Mouse (Mus musculus) ES-Bruce4 (cell line): Measurements from ENCODE around the gene Gm572. TPM values are rescaled to one million over a fixed set of nuclear protein-coding genes. Genes with fewer than 3 reads are reported as not detected.

Experiments used
- H3K27ac ChIP-seq: 2 replicates; pipeline ENCODE4 v1.5.1; 2012; ENCODE audit warnings: low read length, inconsistent platforms; ENCODE audit not compliant: insufficient read depth
- H3K27me3 ChIP-seq: 2 replicates; pipeline ENCODE4 v1.6.1; 2012; ENCODE audit warnings: mild to moderate bottlenecking, low read length, inconsistent platforms; ENCODE audit not compliant: control insufficient read depth, poor library complexity, insufficient read depth, severe bottlenecking
- H3K36me3 ChIP-seq: 2 replicates; pipeline ENCODE4 v1.6.1; 2012; ENCODE audit warnings: inconsistent platforms, mild to moderate bottlenecking, low read length, moderate library complexity; ENCODE audit not compliant: control insufficient read depth, poor library complexity, insufficient read depth, severe bottlenecking
- H3K4me1 ChIP-seq: one replicate; pipeline ENCODE4 v1.8.1; 2011; ENCODE audit warnings: low read length; ENCODE audit not compliant: control insufficient read depth, insufficient read depth
- H3K4me3 ChIP-seq: 2 replicates; pipeline ENCODE4 v1.5.1; 2011; ENCODE audit warnings: low read depth, mild to moderate bottlenecking, low read length
- H3K9ac ChIP-seq: 2 replicates; pipeline ENCODE4 v1.6.1; 2012; ENCODE audit warnings: low read depth, mild to moderate bottlenecking, inconsistent platforms; ENCODE audit not compliant: poor library complexity, severe bottlenecking
- H3K9me3 ChIP-seq: replicated peaks from 2 replicates; pipeline ENCODE4 v1.6.1; 2012; ENCODE audit warnings: mild to moderate bottlenecking, low read length, inconsistent platforms; ENCODE audit not compliant: control insufficient read depth, poor library complexity, insufficient read depth, severe bottlenecking
- CTCF ChIP-seq: IDR thresholded peaks from one replicate; pipeline ENCODE4 v1.8.1; 2011; ENCODE audit warnings: low read depth, low read length
- EP300 ChIP-seq: IDR thresholded peaks from 2 replicates; pipeline ENCODE4 v1.6.1; 2011; ENCODE audit warnings: low read depth, low read length; ENCODE audit not compliant: insufficient read depth
- POLR2A ChIP-seq: IDR thresholded peaks from one replicate; pipeline ENCODE4 v1.8.1; 2011; ENCODE audit warnings: low read length; ENCODE audit not compliant: insufficient read depth
- polyA plus RNA-seq: library from polyadenylated mRNA; stranded (reverse); fragments of >200 nt; gene quantifications from 2 replicates; pipeline ENCODE4 v1.2.4, GENCODE M21; 2011; ENCODE audit warnings: low read depth; ENCODE audit not compliant: missing spikeins, insufficient read depth, insufficient read length

Gm572 gene
- polyA plus RNA-seq, 1 experiment: not detected

GRCm38 (mm10) chr4:148708836-148709235 is 65.7 kb downstream of the Gm572 start:
- Histone ChIP-seq H3K4me1 (peaks cover 8% of the 10 kb centered on the region), H3K27me3 (no peaks in the 10 kb centered on the region), H3K36me3 (no peaks in the 10 kb centered on the region), H3K27ac (no peak overlapping the region), H3K9ac (no peak overlapping the region; the same call in 1 of the 2 replicates), H3K4me3 (no peak overlapping the region), H3K9me3 (no peaks in the 10 kb centered on the region)
- TF ChIP-seq CTCF (no peak), POLR2A (no peak), EP300 (no peak)

GRCm38 (mm10) chr4:148710446-148710845 is 67.3 kb downstream of the Gm572 start:
- TF ChIP-seq CTCF (no peak), POLR2A (no peak), EP300 (no peak)
- peak overlapping the region; percentile 37; the same call in 1 of the 2 replicates for H3K27ac ChIP-seq
- peaks cover 9% of the 10 kb centered on the region for H3K4me1 ChIP-seq
- H3K27me3 ChIP-seq: no peaks in the 10 kb centered on the region
- no peak overlapping the region for H3K9ac ChIP-seq
- no peaks in the 10 kb centered on the region for H3K9me3 ChIP-seq
- no peaks in the 10 kb centered on the region for H3K36me3 ChIP-seq
- H3K4me3 ChIP-seq: no peak overlapping the region

GRCm38 (mm10) chr4:148711323-148711722 is 68.2 kb downstream of the Gm572 start:
- 0 out of 2 replicates have a peak overlapping the region, but pooled peaks have one; percentile 24 for H3K27ac ChIP-seq
- no peaks in the 10 kb centered on the region for H3K27me3 ChIP-seq
- TF ChIP-seq CTCF: no peak
- no peak for TF ChIP-seq POLR2A
- TF ChIP-seq EP300: no peak

GRCm38 (mm10) chr4:148712632-148713031 is 69.5 kb downstream of the Gm572 start:
- Histone ChIP-seq H3K27ac (no peak overlapping the region), H3K9me3 (no peaks in the 10 kb centered on the region), H3K27me3 (no peaks in the 10 kb centered on the region), H3K9ac (peak overlapping the region; percentile 12; the same call in 1 of the 2 replicates), H3K4me1 (peaks cover 9% of the 10 kb centered on the region), H3K36me3 (no peaks in the 10 kb centered on the region), H3K4me3 (no peak overlapping the region)
- TF ChIP-seq POLR2A (no peak), CTCF (no peak), EP300 (no peak)

More at GRCm38 (mm10) chr4:148711323-148711722, 68.2 kb downstream of the Gm572 start:
- Histone ChIP-seq H3K4me1 (peaks cover 9% of the 10 kb centered on the region), H3K36me3 (no peaks in the 10 kb centered on the region), H3K9me3 (no peaks in the 10 kb centered on the region), H3K9ac (0 out of 2 replicates have a peak overlapping the region, but pooled peaks have one; percentile 12), H3K4me3 (0 out of 2 replicates have a peak overlapping the region, but pooled peaks have one; percentile 0)

GRCm38 (mm10) chr4:148714064-148714463 is 70.9 kb downstream of the Gm572 start:
- TF ChIP-seq EP300 (no peak), CTCF (no peak), POLR2A (no peak)
- Histone ChIP-seq H3K27me3 (no peaks in the 10 kb centered on the region), H3K27ac (no peak overlapping the region), H3K9ac (0 out of 2 replicates have a peak overlapping the region, but pooled peaks have one; percentile 2), H3K4me1 (peaks cover 9% of the 10 kb centered on the region), H3K4me3 (no peak overlapping the region), H3K36me3 (no peaks in the 10 kb centered on the region), H3K9me3 (no peaks in the 10 kb centered on the region)

GRCm38 (mm10) chr4:148714739-148715138 is 71.6 kb downstream of the Gm572 start:
- no peak for TF ChIP-seq CTCF
- TF ChIP-seq POLR2A: no peak
- no peak for TF ChIP-seq EP300
- no peaks in the 10 kb centered on the region for H3K9me3 ChIP-seq
- H3K27ac ChIP-seq: no peak overlapping the region
- no peak overlapping the region for H3K9ac ChIP-seq
- no peaks in the 10 kb centered on the region for H3K36me3 ChIP-seq
- H3K4me1 ChIP-seq: peaks cover 9% of the 10 kb centered on the region
- no peaks in the 10 kb centered on the region for H3K27me3 ChIP-seq
- no peak overlapping the region for H3K4me3 ChIP-seq
